Mouse (Mus musculus) liver, postnatal 0 days (tissue): ENCODE data around the gene Stx8.

Experiments used
- CTCF ChIP-seq: sonication (generic); IDR thresholded peaks from 2 replicates; pipeline ENCODE4 v1.5.1; 2016; ENCODE audit warnings: antibody characterized with exemption, low read depth
- EP300 ChIP-seq: IDR thresholded peaks from 2 replicates; pipeline ENCODE4 v1.6.1; 2016; ENCODE audit warnings: antibody characterized with exemption, low read depth, mild to moderate bottlenecking

DNA sequence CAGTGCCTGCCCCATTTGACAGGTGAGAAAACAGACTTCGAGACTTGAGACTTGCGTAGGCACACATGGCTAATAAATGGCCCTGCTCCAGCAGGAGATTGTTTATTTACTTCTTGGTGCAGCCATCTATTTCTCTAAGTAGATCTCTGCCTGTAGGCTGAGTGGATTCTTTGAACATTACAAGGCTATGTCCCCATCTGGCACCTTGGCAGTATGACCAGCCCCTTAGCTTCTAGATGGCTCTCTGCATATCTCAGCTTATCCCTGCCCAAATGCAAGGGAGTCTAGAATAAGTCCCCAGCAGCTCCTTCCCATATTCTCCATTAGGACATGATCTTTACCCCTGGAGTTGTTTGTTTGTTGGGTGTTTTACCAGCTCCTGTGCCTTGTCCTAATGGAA lies 72.1 kb downstream of the Stx8 start:
- TF ChIP-seq CTCF (no peak), EP300 (no peak)
